Mouse (Mus musculus) kidney, adult 2 months (tissue): ENCODE measurements around the gene Fam168b.

Experiments used
- CTCF ChIP-seq: fragments of 200-500 bp; conservative IDR thresholded peaks from 2 replicates; pipeline ENCODE4 v1.5.1; 2011; ENCODE audit warnings: low read depth, mild to moderate bottlenecking, control low read depth, low read length, moderate library complexity, mixed read lengths; ENCODE audit not compliant: insufficient read depth, insufficient read length
- POLR2A ChIP-seq: fragments of 200-500 bp; IDR thresholded peaks from one replicate; pipeline ENCODE4 v1.6.1; 2011; ENCODE audit warnings: low read depth, low read length, control low read depth

- no peak for TF ChIP-seq CTCF
- TF ChIP-seq POLR2A, result no peak
Observed at GRCm38 (mm10) chr1:34828528-34829294, 14.2 kb downstream of the Fam168b start.
